Mouse (Mus musculus): ENCODE measurements around the gene Osgin1. TPM values are rescaled to one million over a fixed set of nuclear protein-coding genes. Genes with fewer than 3 reads are reported as not detected.

Gene Osgin1
- total and polyA plus RNA-seq, 2 experiments = 9.6 to 649 TPM

DNA sequence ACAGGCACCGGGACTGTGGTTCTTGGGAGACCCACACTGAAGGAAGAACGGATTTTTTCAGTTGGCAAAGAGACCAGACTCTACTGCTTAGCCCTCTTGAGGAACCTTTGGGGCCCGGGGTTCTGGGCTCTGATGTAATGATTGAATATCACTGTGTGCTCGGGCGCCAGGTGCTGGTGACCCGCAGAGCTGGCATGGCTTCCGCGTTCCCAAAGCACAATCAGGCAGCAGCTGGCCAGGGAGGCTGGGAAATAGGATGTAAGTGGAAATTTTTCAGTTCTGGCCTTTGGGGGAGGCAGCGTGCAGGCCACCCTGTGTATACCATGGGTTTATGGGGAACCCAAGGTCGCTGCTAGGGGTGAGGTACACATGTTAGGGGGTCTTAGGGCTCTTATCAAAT lies 32.9 kb downstream of the Osgin1 start:
- DNase-seq (ENCODE audit: extremely low read depth, low read depth, low spot score) = no peak
- no peak overlapping the region for H3K4me3 ChIP-seq (ENCODE audit: insufficient read depth, low read depth, low read length)
- WGBS = 76% methylated on average over 10 of the region's 10 CpGs
- no peak for TF ChIP-seq POLR2A (IDR thresholded peaks at IDR 0.05; ENCODE audit: extremely low read depth, insufficient read depth, low read length)
- TF ChIP-seq CTCF (IDR thresholded peaks at IDR 0.05; ENCODE audit: low read depth, low read length) = no peak
- no peaks in the 10 kb centered on the region for H3K79me2 ChIP-seq (ENCODE audit: control insufficient read depth, insufficient read depth, low read length)
- no peak overlapping the region for H3K9ac ChIP-seq (ENCODE audit: low read depth, low read length)
- H3K4me1 ChIP-seq (ENCODE audit: control insufficient read depth, insufficient read depth, low read length) = no peaks in the 10 kb centered on the region
- peaks cover 13% of the 10 kb centered on the region for H3K27me3 ChIP-seq (ENCODE audit: control insufficient read depth, insufficient read depth, low read length)
- no peak overlapping the region for H3K27ac ChIP-seq (replicated peaks; ENCODE audit: insufficient read depth, low read depth, low read length)
- H3K36me3 ChIP-seq (ENCODE audit: control insufficient read depth, insufficient read depth, low read length) = no peaks in the 10 kb centered on the region

DNA sequence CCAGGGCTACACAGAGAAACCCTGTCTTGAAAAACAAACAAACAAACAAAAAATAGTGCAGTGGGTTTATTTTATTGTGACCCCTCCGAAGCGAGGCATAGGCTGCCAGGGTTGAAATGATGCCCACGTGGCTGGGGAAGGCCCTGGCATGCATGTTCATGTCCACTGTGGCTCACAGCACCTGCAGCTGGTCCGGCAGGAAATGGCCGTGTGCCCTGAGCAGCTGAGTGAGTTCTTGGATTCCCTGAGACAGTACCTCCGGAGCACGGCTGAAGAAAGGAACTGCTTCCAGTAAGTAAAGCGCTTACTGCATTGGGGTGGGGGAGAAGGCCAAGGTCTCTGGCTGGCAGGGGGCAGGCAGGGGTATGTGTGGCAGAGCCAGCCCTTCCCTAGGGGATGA lies 34.2 kb downstream of the Osgin1 start:
- Histone ChIP-seq H3K36me3 (ENCODE audit: control insufficient read depth, insufficient read depth, low read length) (no peaks in the 10 kb centered on the region), H3K4me1 (ENCODE audit: control insufficient read depth, insufficient read depth, low read length) (no peaks in the 10 kb centered on the region), H3K9ac (ENCODE audit: low read depth, low read length) (no peak overlapping the region), H3K4me3 (ENCODE audit: insufficient read depth, low read depth, low read length) (no peak overlapping the region), H3K79me2 (ENCODE audit: control insufficient read depth, insufficient read depth, low read length) (no peaks in the 10 kb centered on the region), H3K27me3 (ENCODE audit: control insufficient read depth, insufficient read depth, low read length) (peaks cover 13% of the 10 kb centered on the region), H3K27ac (replicated peaks; ENCODE audit: insufficient read depth, low read depth, low read length) (no peak overlapping the region)
- DNase-seq (ENCODE audit: extremely low read depth, low read depth, low spot score) = no peak
- 88% methylated on average over 8 of the region's 8 CpGs for WGBS
- no peak for TF ChIP-seq POLR2A (IDR thresholded peaks at IDR 0.05; ENCODE audit: extremely low read depth, insufficient read depth, low read length)

DNA sequence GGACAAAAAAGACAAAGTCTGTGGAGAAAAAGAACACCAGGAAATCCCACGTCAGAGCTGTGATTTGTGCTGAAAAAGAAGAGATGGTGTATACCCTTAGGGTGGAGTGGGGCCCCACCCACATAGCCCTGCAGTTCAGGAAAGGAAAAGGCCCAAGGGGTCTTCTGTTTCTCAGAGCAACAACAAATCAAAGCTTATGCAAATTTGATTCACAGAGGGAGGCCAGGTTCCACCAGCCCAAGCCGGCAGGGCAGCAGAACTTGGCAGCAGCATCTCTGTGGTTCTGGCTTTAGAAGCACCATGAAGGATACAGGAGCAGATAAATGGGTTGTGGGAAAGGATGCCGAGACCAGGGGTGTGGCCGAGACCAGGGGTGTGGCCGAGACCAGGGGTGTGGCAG lies 44.8 kb downstream of the Osgin1 start:
- no peak overlapping the region for H3K9ac ChIP-seq (ENCODE audit: low read depth, low read length)
- no peak overlapping the region for H3K4me3 ChIP-seq (ENCODE audit: insufficient read depth, low read depth, low read length)
- H3K27ac ChIP-seq (replicated peaks; ENCODE audit: insufficient read depth, low read depth, low read length) = no peak overlapping the region
- no peak for DNase-seq (ENCODE audit: extremely low read depth, low read depth, low spot score)
- WGBS = 48% methylated on average over 5 of the region's 5 CpGs
- H3K4me1 ChIP-seq (ENCODE audit: control insufficient read depth, insufficient read depth, low read length) = no peaks in the 10 kb centered on the region
- H3K36me3 ChIP-seq (ENCODE audit: control insufficient read depth, insufficient read depth, low read length) = no peaks in the 10 kb centered on the region
- H3K27me3 ChIP-seq (ENCODE audit: control insufficient read depth, insufficient read depth, low read length) = no peaks in the 10 kb centered on the region
- H3K79me2 ChIP-seq (ENCODE audit: control insufficient read depth, insufficient read depth, low read length) = no peaks in the 10 kb centered on the region
- TF ChIP-seq CTCF (IDR thresholded peaks at IDR 0.05; ENCODE audit: low read depth, low read length) = no peak
- TF ChIP-seq POLR2A (IDR thresholded peaks at IDR 0.05; ENCODE audit: extremely low read depth, insufficient read depth, low read length) = no peak

DNA sequence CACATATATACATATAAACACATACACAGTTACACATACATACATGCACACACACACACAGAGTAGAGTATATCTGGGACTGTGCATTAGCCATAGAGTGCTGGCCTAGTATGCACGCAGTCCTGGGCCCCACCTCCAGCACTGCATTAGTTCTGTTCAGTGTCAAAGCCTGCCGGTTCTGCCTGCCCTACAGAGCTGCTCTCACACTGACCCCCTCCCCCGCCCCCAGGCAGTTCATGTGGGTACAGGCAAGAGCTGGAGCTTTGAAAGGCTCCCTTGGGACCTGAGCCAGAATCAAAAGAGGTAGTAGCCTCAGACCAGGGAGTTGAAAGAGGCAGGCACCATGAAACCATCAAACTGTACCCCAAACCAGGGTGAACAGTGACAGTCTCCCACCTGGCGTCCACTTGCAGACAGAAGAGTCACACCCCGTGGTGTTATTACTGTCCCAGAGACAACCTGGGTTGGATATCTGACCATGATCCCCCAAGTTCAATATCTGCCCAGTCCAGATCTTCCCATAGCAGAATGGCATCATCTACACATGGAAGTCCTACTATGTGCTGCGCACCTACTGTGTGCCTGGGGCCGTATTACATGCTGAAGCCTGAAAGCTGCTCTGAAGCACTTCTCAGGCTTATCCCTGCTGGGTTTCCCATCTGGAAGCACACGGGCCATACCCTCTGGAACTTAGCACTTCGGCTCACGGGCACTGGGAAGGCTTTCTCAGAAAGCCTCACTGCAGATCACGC lies 50.4 kb downstream of the Osgin1 start:
- Histone ChIP-seq H3K4me1 (ENCODE audit: control insufficient read depth, insufficient read depth, low read length) (no peaks in the 10 kb centered on the region), H3K27me3 (ENCODE audit: control insufficient read depth, insufficient read depth, low read length) (no peaks in the 10 kb centered on the region), H3K36me3 (ENCODE audit: control insufficient read depth, insufficient read depth, low read length) (no peaks in the 10 kb centered on the region), H3K4me3 (ENCODE audit: insufficient read depth, low read depth, low read length) (no peak overlapping the region), H3K27ac (replicated peaks; ENCODE audit: insufficient read depth, low read depth, low read length) (no peak overlapping the region), H3K79me2 (ENCODE audit: control insufficient read depth, insufficient read depth, low read length) (no peaks in the 10 kb centered on the region), H3K9ac (ENCODE audit: low read depth, low read length) (no peak overlapping the region)
- DNase-seq (ENCODE audit: extremely low read depth, low read depth, low spot score) = no peak
- TF ChIP-seq CTCF (IDR thresholded peaks at IDR 0.05; ENCODE audit: low read depth, low read length) (no peak), POLR2A (IDR thresholded peaks at IDR 0.05; ENCODE audit: extremely low read depth, insufficient read depth, low read length) (no peak)
- 86% methylated on average over 11 of the region's 11 CpGs for WGBS

DNA sequence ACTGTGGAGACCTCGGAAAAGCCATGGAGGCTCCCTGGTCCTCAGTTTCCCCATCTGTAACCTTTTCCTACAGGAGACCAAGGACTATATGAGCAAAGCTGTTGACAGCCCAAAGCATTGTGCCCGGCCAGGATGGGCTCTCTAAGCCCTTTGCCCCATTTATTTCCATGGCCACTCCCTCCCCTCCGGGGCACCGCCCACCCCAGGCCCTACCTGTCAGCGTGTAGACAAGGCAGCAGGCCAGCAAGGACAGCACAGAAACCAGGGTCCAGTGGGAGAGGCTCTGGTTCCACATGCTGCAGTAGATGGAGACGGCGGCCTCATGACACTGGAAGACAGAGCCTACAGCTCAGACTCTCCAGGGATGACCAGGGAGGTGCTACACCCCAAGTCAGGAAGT lies 53.2 kb downstream of the Osgin1 start:
- Histone ChIP-seq H3K36me3 (ENCODE audit: control insufficient read depth, insufficient read depth, low read length) (no peaks in the 10 kb centered on the region), H3K27ac (replicated peaks; ENCODE audit: insufficient read depth, low read depth, low read length) (no peak overlapping the region), H3K4me3 (ENCODE audit: insufficient read depth, low read depth, low read length) (no peak overlapping the region), H3K4me1 (ENCODE audit: control insufficient read depth, insufficient read depth, low read length) (no peaks in the 10 kb centered on the region), H3K79me2 (ENCODE audit: control insufficient read depth, insufficient read depth, low read length) (no peaks in the 10 kb centered on the region), H3K9ac (ENCODE audit: low read depth, low read length) (no peak overlapping the region), H3K27me3 (ENCODE audit: control insufficient read depth, insufficient read depth, low read length) (0 out of 2 replicates have a peak, but pooled peaks cover 2% of the 10 kb centered on the region)
- WGBS = 70% methylated on average over 7 of the region's 7 CpGs
- no peak for DNase-seq (ENCODE audit: extremely low read depth, low read depth, low spot score)
- no peak for TF ChIP-seq POLR2A (IDR thresholded peaks at IDR 0.05; ENCODE audit: extremely low read depth, insufficient read depth, low read length)
- no peak for TF ChIP-seq CTCF (IDR thresholded peaks at IDR 0.05; ENCODE audit: low read depth, low read length)

Other genes starting within 250 kb of the Osgin1 start
- 62.1 and 69.2 TPM in 2 replicates for gene Hsbp1, start 89.6 kb upstream of the Osgin1 start, total RNA-seq (2014; rRNA removed)
- 65.3 and 82.8 TPM in 2 replicates for gene Hsbp1, start 89.6 kb upstream of the Osgin1 start, polyA plus RNA-seq (2012; rRNA removed)
- 57.3 and 68.1 TPM in 2 replicates for gene Mlycd, start 39.2 kb upstream of the Osgin1 start, total RNA-seq (2014; rRNA removed)
- gene Mlycd, start 39.2 kb upstream of the Osgin1 start, polyA plus RNA-seq (2012; rRNA removed) = 112 and 115 TPM in 2 replicates
- 0.07 TPM in 1 of 2 replicates, not detected in the other for gene Necab2, start 12.6 kb downstream of the Osgin1 start, total RNA-seq (2014; rRNA removed)
- gene Necab2, start 12.6 kb downstream of the Osgin1 start, polyA plus RNA-seq (2012; rRNA removed) = 0.11 TPM in 1 of 2 replicates, not detected in the other
- not detected in 2 replicates for gene Slc38a8, start 67.6 kb downstream of the Osgin1 start, total RNA-seq (2014; rRNA removed)
- gene Slc38a8, start 67.6 kb downstream of the Osgin1 start, polyA plus RNA-seq (2012; rRNA removed) = not detected in 2 replicates
- gene Mbtps1, start 124.6 kb downstream of the Osgin1 start, total RNA-seq (2014; rRNA removed) = 30.4 and 39.8 TPM in 2 replicates
- 30.1 and 31.9 TPM in 2 replicates for gene Mbtps1, start 124.6 kb downstream of the Osgin1 start, polyA plus RNA-seq (2012; rRNA removed)
- 7.8 and 8.6 TPM in 2 replicates for gene Hsdl1, start 141.1 kb downstream of the Osgin1 start, total RNA-seq (2014; rRNA removed)
- 6.1 and 7.8 TPM in 2 replicates for gene Hsdl1, start 141.1 kb downstream of the Osgin1 start, polyA plus RNA-seq (2012; rRNA removed)
- not detected in 2 replicates for gene Dnaaf1, start 141.1 kb downstream of the Osgin1 start, total RNA-seq (2014; rRNA removed)
- gene Dnaaf1, start 141.1 kb downstream of the Osgin1 start, polyA plus RNA-seq (2012; rRNA removed) = not detected in 2 replicates
- gene Taf1c, start 171.1 kb downstream of the Osgin1 start, total RNA-seq (2014; rRNA removed) = 0.83 and 1.2 TPM in 2 replicates
- 2.7 and 3.6 TPM in 2 replicates for gene Taf1c, start 171.1 kb downstream of the Osgin1 start, polyA plus RNA-seq (2012; rRNA removed)
- not detected in 2 replicates for gene Adad2, start 178.6 kb downstream of the Osgin1 start, total RNA-seq (2014; rRNA removed)
- gene Adad2, start 178.6 kb downstream of the Osgin1 start, polyA plus RNA-seq (2012; rRNA removed) = not detected in 2 replicates
- gene Kcng4, start 201.6 kb downstream of the Osgin1 start, total RNA-seq (2014; rRNA removed) = under 0.01 TPM in 1 of 2 replicates, not detected in the other
- 0.04 TPM in 1 of 2 replicates, not detected in the other for gene Kcng4, start 201.6 kb downstream of the Osgin1 start, polyA plus RNA-seq (2012; rRNA removed)
- 6.6 and 8.4 TPM in 2 replicates for gene Wfdc1, start 232.2 kb downstream of the Osgin1 start, total RNA-seq (2014; rRNA removed)
- gene Wfdc1, start 232.2 kb downstream of the Osgin1 start, polyA plus RNA-seq (2012; rRNA removed) = 11.8 and 16.2 TPM in 2 replicates